ENCODE assay signal across 18 mouse cellular contexts in the genomic region with DNA sequence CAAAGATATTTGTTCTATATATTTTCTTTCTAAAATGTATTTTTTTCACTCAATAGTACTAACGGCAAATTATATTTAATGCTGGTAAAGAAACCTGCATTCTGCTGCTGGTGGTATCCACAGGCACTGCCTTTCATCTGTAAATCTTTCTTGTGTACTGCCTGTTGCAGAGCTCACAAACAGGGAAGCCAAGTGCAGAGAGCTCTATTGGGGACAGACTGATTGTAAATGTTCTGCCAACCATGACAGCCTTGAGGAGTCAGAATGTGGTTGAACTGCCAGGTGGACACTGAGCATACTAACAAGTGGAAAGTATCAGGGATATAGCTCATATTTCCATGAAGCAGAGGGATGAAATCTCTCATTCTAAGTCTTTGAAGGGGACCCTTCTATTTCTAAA.
"Had no signal": no experiment of that assay in that cellular context is flagged by ENCODE, and none has a peak within 500 bp of the region (broad histone marks: within the 10 kb centered on the region; RNA-seq: fewer than 3 reads in every experiment).

No protein-coding gene starts in this region.

- H3K9me3 ChIP-seq: limb, embryonic 10.5 days; limb, embryonic 13.5 days; liver, embryonic 12.5 days; liver, embryonic 15.5 days; lung, embryonic 15.5 days had no signal

- H3K4me3 ChIP-seq: limb, embryonic 10.5 days; limb, embryonic 13.5 days; liver, embryonic 12.5 days; liver, embryonic 15.5 days; lung, embryonic 15.5 days; megakaryocyte, embryonic 14.5 days had no signal

- H3K4me2 ChIP-seq: limb, embryonic 13.5 days; liver, embryonic 12.5 days; liver, embryonic 15.5 days; lung, embryonic 15.5 days had no signal

- DNase-seq: kidney, adult 18-20 months; kidney, adult 9 months; kidney, postnatal 14 days; kidney, postnatal 4 days; layer of hippocampus, adult 9-11 months; liver; lung, adult 18-20 months; lung, postnatal 10 days; lung, postnatal 36 days; thymus, adult 18-20 months; thymus, postnatal 36 days had no signal

- H3K36me3 ChIP-seq: limb, embryonic 10.5 days; limb, embryonic 13.5 days; liver, embryonic 12.5 days; liver, embryonic 15.5 days; lung, embryonic 15.5 days had no signal

- H3K9ac ChIP-seq: limb, embryonic 13.5 days; liver, embryonic 12.5 days; liver, embryonic 15.5 days; lung, embryonic 15.5 days had no signal

- H3K27ac ChIP-seq: limb, embryonic 10.5 days; limb, embryonic 13.5 days; liver, embryonic 12.5 days; liver, embryonic 15.5 days; lung, embryonic 15.5 days had no signal

- H3K4me1 ChIP-seq: limb, embryonic 10.5 days; limb, embryonic 13.5 days; liver, embryonic 12.5 days; liver, embryonic 15.5 days; lung, embryonic 15.5 days; megakaryocyte, embryonic 14.5 days had no signal

- ATAC-seq: intestine, embryonic 16.5 days; liver, embryonic 12.5 days had no signal

- H3K27me3 ChIP-seq: limb, embryonic 13.5 days; liver, embryonic 12.5 days; liver, embryonic 15.5 days; lung, embryonic 15.5 days; megakaryocyte, embryonic 14.5 days had no signal
